Mouse (Mus musculus) MEL (cell line): ENCODE data around the gene Fancc. TPM values are rescaled to one million over a fixed set of nuclear protein-coding genes. Genes with fewer than 3 reads are reported as not detected.

ENCODE experiments used
- DNase-seq: peaks from one replicate; pipeline ENCODE4 v3.0.0; 2011; ENCODE audit warnings: low read depth, low spot score
- H3K27ac ChIP-seq: 2 replicates; pipeline ENCODE4 v1.5.1; 2012; ENCODE audit warnings: low read depth, mild to moderate bottlenecking, control low read depth, low read length, moderate library complexity; ENCODE audit not compliant: control insufficient read depth
- H3K27me3 ChIP-seq, 2 experiments: fragments of 150-350 bp in 1 of 2; sonication (generic) in 1 of 2; 2 replicates each; pipeline ENCODE4 v1.6.1; 2012; ENCODE audit warnings: low read length in 2 of 2, mild to moderate bottlenecking in 2 of 2, improper control_type of control experiment in 1 of 2, moderate library complexity in 1 of 2; ENCODE audit not compliant: insufficient read depth in 2 of 2, control insufficient read depth in 1 of 2
- H3K36me3 ChIP-seq, 2 experiments: 2 replicates each; pipeline ENCODE4 v1.6.1; 2012 to 2014; ENCODE audit warnings: low read length in 2 of 2, improper control_type of control experiment in 1 of 2, inconsistent platforms in 1 of 2, mild to moderate bottlenecking in 1 of 2; ENCODE audit not compliant: insufficient read depth in 2 of 2, control insufficient read depth in 1 of 2
- H3K4me1 ChIP-seq, 2 experiments: fragments of 150-350 bp in 1 of 2; sonication (generic) in 1 of 2; 2 replicates each; pipeline ENCODE4 v1.6.1; 2012; ENCODE audit warnings: low read length in 2 of 2, improper control_type of control experiment in 1 of 2, mild to moderate bottlenecking in 1 of 2; ENCODE audit not compliant: insufficient read depth in 2 of 2, control insufficient read depth in 1 of 2
- H3K4me3 ChIP-seq, 2 experiments: fragments of 150-350 bp in 1 of 2; sonication (generic) in 1 of 2; 2 replicates each; pipeline ENCODE4 v1.5.1; 2012; ENCODE audit warnings: low read depth in 2 of 2, low read length in 2 of 2, mild to moderate bottlenecking in 2 of 2, moderate library complexity in 2 of 2, control low read depth in 1 of 2, improper control_type of control experiment in 1 of 2; ENCODE audit not compliant: control insufficient read depth in 1 of 2, insufficient read depth in 1 of 2
- H3K79me2 ChIP-seq: 2 replicates; pipeline ENCODE4 v1.6.1; 2012; ENCODE audit warnings: mild to moderate bottlenecking, low read length, moderate library complexity; ENCODE audit not compliant: control insufficient read depth, poor library complexity, insufficient read depth
- H3K9ac ChIP-seq: 2 replicates; pipeline ENCODE4 v1.6.1; 2012; ENCODE audit warnings: low read depth, mild to moderate bottlenecking, control low read depth, low read length, moderate library complexity; ENCODE audit not compliant: control insufficient read depth, poor library complexity, severe bottlenecking
- H3K9me3 ChIP-seq: fragments of 150-350 bp; sonication (generic); replicated peaks from 2 replicates; pipeline ENCODE4 v1.6.1; 2012; ENCODE audit warnings: mild to moderate bottlenecking, low read length, improper control_type of control experiment, moderate library complexity; ENCODE audit not compliant: insufficient read depth
- BHLHE40 ChIP-seq: IDR thresholded peaks from 2 replicates; pipeline ENCODE4 v1.6.1; 2012; ENCODE audit warnings: low read depth, mild to moderate bottlenecking, inconsistent platforms, low read length, improper control_type of control experiment, borderline replicate concordance
- CTCF ChIP-seq, 3 experiments: IDR thresholded peaks in 2 of 3; conservative IDR thresholded peaks in 1 of 3; 2 replicates each; pipeline ENCODE4 v1.5.1; 2011 to 2012; ENCODE audit warnings: low read length in 3 of 3, low read depth in 2 of 3, mild to moderate bottlenecking in 2 of 3, improper control_type of control experiment in 1 of 3, inconsistent platforms in 1 of 3, mixed read lengths in 1 of 3, moderate library complexity in 1 of 3; ENCODE audit not compliant: control insufficient read depth in 1 of 3, insufficient read depth in 1 of 3, poor library complexity in 1 of 3, severe bottlenecking in 1 of 3
- E2F4 ChIP-seq: IDR thresholded peaks from 2 replicates; pipeline ENCODE4 v1.6.1; 2011; ENCODE audit warnings: low read depth, low read length, improper control_type of control experiment, borderline replicate concordance
- ELF1 ChIP-seq: IDR thresholded peaks from 2 replicates; pipeline ENCODE4 v1.6.1; 2014; ENCODE audit warnings: low read depth, mild to moderate bottlenecking, inconsistent platforms, low read length, improper control_type of control experiment, moderate library complexity
- EP300 ChIP-seq, 2 experiments: IDR thresholded peaks; 2 replicates each; pipeline ENCODE4 v1.6.1; 2011; ENCODE audit warnings: improper control_type of control experiment in 2 of 2, low read length in 2 of 2, low read depth in 1 of 2, mild to moderate bottlenecking in 1 of 2
- ETS1 ChIP-seq: IDR thresholded peaks from 2 replicates; pipeline ENCODE4 v1.6.1; 2012; ENCODE audit warnings: low read depth, mild to moderate bottlenecking, inconsistent platforms, low read length, improper control_type of control experiment, moderate library complexity
- GABPA ChIP-seq: IDR thresholded peaks from 2 replicates; pipeline ENCODE4 v1.6.1; 2012; ENCODE audit warnings: low read depth, mild to moderate bottlenecking, inconsistent platforms, low read length, improper control_type of control experiment, moderate library complexity
- GATA1 ChIP-seq: IDR thresholded peaks from 2 replicates; pipeline ENCODE4 v1.6.1; 2011; ENCODE audit warnings: low read depth, low read length, improper control_type of control experiment
- JUND ChIP-seq: IDR thresholded peaks from 2 replicates; pipeline ENCODE4 v1.6.1; 2011; ENCODE audit warnings: low read depth, mild to moderate bottlenecking, improper control_type of control experiment, low read length
- MAX ChIP-seq: IDR thresholded peaks from 2 replicates; pipeline ENCODE4 v1.6.1; 2011; ENCODE audit warnings: low read length, improper control_type of control experiment
- MXI1 ChIP-seq: IDR thresholded peaks from 2 replicates; pipeline ENCODE4 v1.6.1; 2011; ENCODE audit warnings: mild to moderate bottlenecking, low read depth, low read length, improper control_type of control experiment
- MYB ChIP-seq: IDR thresholded peaks from 2 replicates; pipeline ENCODE4 v1.6.1; 2011; ENCODE audit warnings: mild to moderate bottlenecking, low read depth, low read length, improper control_type of control experiment
- NELFE ChIP-seq: IDR thresholded peaks from 2 replicates; pipeline ENCODE4 v1.6.1; 2011; ENCODE audit warnings: low read depth, low read length, improper control_type of control experiment
- NRF1 ChIP-seq: IDR thresholded peaks from 2 replicates; pipeline ENCODE4 v1.6.1; 2014; ENCODE audit warnings: low read depth, mild to moderate bottlenecking, inconsistent platforms, low read length, improper control_type of control experiment, moderate library complexity; ENCODE audit not compliant: poor library complexity, insufficient read depth, severe bottlenecking
- POLR2AphosphoS2 ChIP-seq: IDR thresholded peaks from 2 replicates; pipeline ENCODE4 v1.6.1; 2011; ENCODE audit warnings: low read length, improper control_type of control experiment
- TAL1 ChIP-seq: IDR thresholded peaks from 2 replicates; pipeline ENCODE4 v1.6.1; 2012; ENCODE audit warnings: mild to moderate bottlenecking, inconsistent platforms, low read length, moderate library complexity, mixed read lengths
- TCF12 ChIP-seq: IDR thresholded peaks from 2 replicates; pipeline ENCODE4 v1.6.1; 2014; ENCODE audit warnings: low read depth, mild to moderate bottlenecking, inconsistent platforms, low read length, improper control_type of control experiment, moderate library complexity
- UBTF ChIP-seq: IDR thresholded peaks from 2 replicates; pipeline ENCODE4 v1.6.1; 2012; ENCODE audit warnings: low read depth, mild to moderate bottlenecking, inconsistent platforms, low read length, improper control_type of control experiment, moderate library complexity, borderline replicate concordance; ENCODE audit not compliant: insufficient read depth
- USF2 ChIP-seq, 2 experiments: IDR thresholded peaks; 2 replicates each; pipeline ENCODE4 v1.6.1; 2011 to 2012; ENCODE audit warnings: improper control_type of control experiment in 2 of 2, low read length in 2 of 2, borderline replicate concordance in 1 of 2, inconsistent platforms in 1 of 2, low read depth in 1 of 2, mild to moderate bottlenecking in 1 of 2; ENCODE audit not compliant: insufficient read depth in 1 of 2
- ZMIZ1 ChIP-seq: IDR thresholded peaks from 2 replicates; pipeline ENCODE4 v1.6.1; 2012; ENCODE audit warnings: low read depth, mild to moderate bottlenecking, inconsistent platforms, low read length, improper control_type of control experiment, moderate library complexity
- polyA plus RNA-seq, 2 experiments: library from polyadenylated mRNA; stranded (reverse) in 1 of 2; unstranded in 1 of 2; fragments of >175 nt in 1 of 2; fragments of >200 nt in 1 of 2; gene quantifications; 2 replicates each; pipeline versions ENCODE4 v1.2.1 to v1.2.4; 2012; ENCODE audit warnings: low replicate concordance in 2 of 2, low read depth in 1 of 2; ENCODE audit not compliant: insufficient read length in 2 of 2, insufficient read depth in 1 of 2, missing spikeins in 1 of 2
- total RNA-seq: library from RNA; depleted of rRNA; stranded (reverse); fragments of 300-350 nt; gene quantifications from 2 replicates; pipeline ENCODE4 v1.2.3, GENCODE M21; 2012

Gene Fancc
- total and polyA plus RNA-seq, 3 experiments = 4.0 to 5.5 TPM; not detected in 1

DNA sequence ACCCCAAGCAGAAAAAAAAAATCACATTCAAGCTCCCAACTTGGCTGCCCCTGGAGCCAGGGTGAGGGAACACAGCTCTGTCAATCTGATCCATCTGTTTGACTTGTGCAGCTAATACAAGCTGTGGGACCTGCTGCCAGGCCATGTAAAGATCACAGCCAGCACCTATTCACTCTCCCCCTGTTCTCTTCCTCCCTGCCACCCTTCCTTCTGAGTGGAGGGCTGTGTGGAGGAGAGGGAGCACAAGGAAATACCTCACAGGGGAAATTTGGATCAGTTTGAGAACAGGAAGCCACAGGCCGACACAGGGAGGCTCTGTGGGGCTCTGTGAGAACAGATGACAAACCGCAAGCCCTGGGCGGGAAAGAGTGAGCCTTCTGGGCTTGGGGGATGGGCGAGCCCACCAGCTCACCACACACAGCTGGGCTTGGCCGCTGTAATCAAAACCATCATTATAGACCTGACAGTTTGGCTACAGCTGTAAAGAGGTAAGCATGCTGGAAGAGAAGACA, 31.1 kb upstream of the Fancc start:
- TF ChIP-seq USF2 (IDR thresholded peaks at IDR 0.05; ENCODE audit: borderline replicate concordance in 1 of 2, insufficient read depth in 1 of 2, low read depth in 1 of 2, low read length in 2 of 2) (no peak), TAL1 (no peak), EP300 (IDR thresholded peaks at IDR 0.05; ENCODE audit: low read depth in 1 of 2, low read length in 2 of 2) (no peak), MXI1 (no peak), ZMIZ1 (no peak), JUND (no peak), BHLHE40 (no peak), MAX (no peak), POLR2AphosphoS2 (no peak), MYB (no peak), TCF12 (no peak), GATA1 (no peak)
- H3K4me3 ChIP-seq = no peak overlapping the region
- no peaks in the 10 kb centered on the region for H3K27me3 ChIP-seq
- no peaks in the 10 kb centered on the region for H3K4me1 ChIP-seq
- no peaks in the 10 kb centered on the region for H3K9me3 ChIP-seq
- no peak for DNase-seq
- H3K79me2 ChIP-seq = no peaks in the 10 kb centered on the region
- no peak overlapping the region for H3K9ac ChIP-seq
- H3K27ac ChIP-seq = no peak overlapping the region
- peaks cover 0 to 30% of the 10 kb centered on the region in 2 experiments; a peak in 2 of 4 replicates for H3K36me3 ChIP-seq

DNA sequence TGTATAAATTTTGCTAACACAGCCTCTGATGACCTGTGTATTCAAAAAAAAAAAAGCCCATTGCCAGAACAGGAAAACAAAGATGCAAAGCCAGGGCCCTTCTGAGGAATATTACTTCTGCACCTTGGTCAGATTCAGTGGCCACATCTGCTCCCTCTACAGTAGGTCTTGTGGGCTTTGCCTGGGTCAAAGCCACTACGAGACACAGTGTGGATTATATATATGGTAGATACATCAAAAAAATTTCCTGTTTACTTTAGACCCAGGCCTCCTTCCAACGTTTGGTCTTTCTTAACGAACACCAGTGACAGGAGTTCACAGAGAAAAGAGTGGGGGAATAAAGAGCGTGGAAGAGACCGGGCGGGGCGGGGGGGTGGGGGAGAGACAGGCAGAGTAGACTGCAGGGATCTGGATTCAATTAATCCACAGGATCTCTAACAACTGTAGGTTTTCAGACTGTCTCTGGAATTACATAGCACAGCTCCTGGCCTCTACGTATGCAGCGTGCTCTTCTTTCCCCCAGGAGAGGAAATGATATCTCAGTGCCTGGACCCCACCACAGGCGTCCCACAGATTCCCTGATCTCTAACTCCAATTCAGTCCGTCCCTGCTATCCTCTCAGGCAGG, 28.6 kb upstream of the Fancc start:
- peaks cover 0 to 26% of the 10 kb centered on the region in 2 experiments; a peak in 2 of 4 replicates for H3K36me3 ChIP-seq
- H3K9me3 ChIP-seq = no peaks in the 10 kb centered on the region
- no peaks in the 10 kb centered on the region for H3K4me1 ChIP-seq
- no peak overlapping the region for H3K9ac ChIP-seq
- DNase-seq = no peak
- TF ChIP-seq ELF1 (no peak), ZMIZ1 (no peak), CTCF (IDR thresholded peaks at IDR 0.05 in 2 of 3, conservative IDR thresholded peaks at IDR 0.05 in 1 of 3; ENCODE audit: control insufficient read depth in 1 of 3, insufficient read depth in 1 of 3, low read depth in 2 of 3, low read length in 3 of 3, poor library complexity in 1 of 3, severe bottlenecking in 1 of 3) (no peak), POLR2AphosphoS2 (no peak), NRF1 (no peak), GATA1 (no peak), UBTF (no peak), MYB (no peak), MAX (no peak), ETS1 (no peak), TAL1 (no peak), GABPA (no peak), NELFE (no peak), TCF12 (no peak), E2F4 (no peak)
- no peak overlapping the region for H3K4me3 ChIP-seq
- no peak overlapping the region for H3K27ac ChIP-seq
- H3K27me3 ChIP-seq = no peaks in the 10 kb centered on the region
- H3K79me2 ChIP-seq = no peaks in the 10 kb centered on the region
